Mouse (Mus musculus) Patski (cell line): ENCODE results near the gene Naaladl2. TPM values are rescaled to one million over a fixed set of nuclear protein-coding genes. Genes with fewer than 3 reads are reported as not detected.

Source experiments
- ATAC-seq: fragments of 100-300 bp; one replicate; pipeline ENCODE4 v1.8.0; 2021
- CTCF ChIA-PET: fragments of 350-600 bp; sonication (Branson Sonifier 250); formaldehyde crosslinking; loops from one replicate; lab custom pipeline; 2022; ENCODE audit warnings: inconsistent platforms; lab: Charles Lee
- POLR2A ChIA-PET: fragments of 350-600 bp; sonication (Branson Sonifier 250); formaldehyde crosslinking; loops from one replicate; lab custom pipeline; 2022; ENCODE audit warnings: antibody characterized with exemption, inconsistent platforms; lab: Charles Lee
- DNase-seq: peaks from one replicate; pipeline ENCODE4 v3.0.0-alpha.2; 2011; ENCODE audit warnings: low read depth, low spot score
- H3K27me3 ChIP-seq: fragments of 371-371 bp; one replicate; pipeline ENCODE4 v1.5.1; 2021
- CTCF ChIP-seq: fragments of 100-300 bp; IDR thresholded peaks from one replicate; pipeline ENCODE4 v1.5.1; 2021
- in situ Hi-C: fragments of 300-500 bp; cut with MboI; formaldehyde crosslinking; loops from 3 replicates; pipeline ENCODE4 v1.11.1; 2018; ENCODE audit warnings: low pct_unique_long_range_greater_than_20kb, mixed read lengths
- polyA plus RNA-seq: library from polyadenylated mRNA; unstranded; gene quantifications from one replicate; pipeline ENCODE4 v1.2.3, GENCODE M21; 2021

Naaladl2 gene
- polyA plus RNA-seq, 1 experiment from 2014 or later, result 3.7 TPM

DNA sequence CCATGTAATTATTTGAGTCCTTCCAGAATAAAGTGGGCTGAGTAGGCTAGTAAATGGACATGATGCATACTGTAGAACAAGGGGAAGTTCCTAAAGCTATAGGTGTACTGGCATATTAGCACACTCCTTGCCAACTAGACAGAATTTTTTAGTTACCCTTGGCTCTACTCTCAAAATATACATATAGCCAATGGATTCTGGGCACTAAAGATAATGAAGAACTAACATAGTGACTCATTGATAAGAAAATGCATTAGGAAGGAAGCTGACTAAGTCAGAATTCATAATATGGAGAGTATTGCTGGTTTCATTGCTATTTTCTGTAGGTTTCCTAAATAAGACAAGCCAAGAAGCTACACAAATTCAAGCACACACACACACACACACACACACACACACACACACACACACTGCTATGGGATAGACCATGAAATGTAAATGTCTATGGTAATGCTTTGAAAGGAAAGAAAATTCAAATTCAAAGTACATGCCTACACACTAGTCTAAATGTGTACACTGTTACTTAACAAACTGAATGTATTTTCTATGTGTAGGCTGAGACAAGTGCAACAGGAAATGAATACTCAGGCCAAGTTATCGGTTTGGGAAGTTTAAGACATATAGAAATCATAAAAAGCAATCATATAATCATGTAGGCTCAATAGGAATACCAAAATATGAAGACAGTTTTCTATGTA, 356.5 kb downstream of the Naaladl2 start:
- TF ChIP-seq CTCF, result no peak
- no peaks in the 10 kb centered on the region for H3K27me3 ChIP-seq
- in situ Hi-C loops, result no loop called here
- CTCF ChIA-PET, result no interaction called here
- ATAC-seq (no peak), DNase-seq (no peak)
- POLR2A ChIA-PET, result no interaction called here

DNA sequence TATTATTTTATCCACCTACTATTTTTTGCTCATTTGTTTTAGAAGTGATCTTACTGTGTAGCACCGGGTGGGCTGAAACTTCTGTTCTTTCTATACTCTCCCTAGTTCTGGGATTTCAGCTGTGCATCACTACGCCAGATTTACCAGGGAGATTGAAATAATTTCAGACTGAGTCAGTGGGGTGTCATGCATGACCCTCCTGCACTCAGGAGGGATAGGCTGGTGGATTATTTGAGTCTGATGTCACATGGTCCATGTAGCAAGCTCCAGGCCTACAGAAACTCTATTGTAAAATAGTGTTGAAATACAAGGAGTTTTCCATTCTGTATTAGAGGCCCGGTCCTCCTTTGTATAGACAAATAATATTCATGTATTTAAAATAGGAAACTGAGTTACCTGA, 360.0 kb downstream of the Naaladl2 start:
- no peak for TF ChIP-seq CTCF
- in situ Hi-C loops, result no loop called here
- H3K27me3 ChIP-seq, result no peaks in the 10 kb centered on the region
- ATAC-seq (peak; percentile 92), DNase-seq (peak; percentile 49)
- CTCF ChIA-PET, result interaction anchor here (1.2 kb wide), 1 partner anchor 9 kb away, joined by 3 read pairs; no protein-coding TSS in a partner anchor
- POLR2A ChIA-PET, result no interaction called here

DNA sequence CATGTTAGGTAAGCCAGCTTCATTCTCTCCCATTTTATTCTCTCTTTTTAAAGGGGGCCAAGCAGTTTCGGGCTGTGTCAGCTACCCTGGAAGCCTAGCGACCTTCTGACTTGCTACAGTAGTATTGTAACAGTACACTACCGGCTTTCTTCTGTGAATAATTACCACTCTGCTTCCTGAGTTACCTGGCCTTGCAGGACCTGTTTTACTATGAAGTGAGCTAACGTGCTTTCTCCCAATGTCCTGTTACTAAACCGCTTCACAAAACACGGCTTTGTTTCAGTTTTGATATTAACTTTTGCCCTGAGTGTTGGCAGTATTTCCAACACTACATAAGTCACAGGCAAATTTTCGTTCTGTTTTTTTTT, 360.6 kb downstream of the Naaladl2 start:
- DNase-seq, result peak; percentile 20
- ChIA-PET POLR2A (no interaction called here), CTCF (interaction anchor here (1.2 kb wide), 1 partner anchor 10 kb away, joined by 3 read pairs; no protein-coding TSS in a partner anchor)
- H3K27me3 ChIP-seq, result no peaks in the 10 kb centered on the region
- in situ Hi-C loops, result no loop called here
- ATAC-seq, result peak; percentile 49
- TF ChIP-seq CTCF, result no peak

DNA sequence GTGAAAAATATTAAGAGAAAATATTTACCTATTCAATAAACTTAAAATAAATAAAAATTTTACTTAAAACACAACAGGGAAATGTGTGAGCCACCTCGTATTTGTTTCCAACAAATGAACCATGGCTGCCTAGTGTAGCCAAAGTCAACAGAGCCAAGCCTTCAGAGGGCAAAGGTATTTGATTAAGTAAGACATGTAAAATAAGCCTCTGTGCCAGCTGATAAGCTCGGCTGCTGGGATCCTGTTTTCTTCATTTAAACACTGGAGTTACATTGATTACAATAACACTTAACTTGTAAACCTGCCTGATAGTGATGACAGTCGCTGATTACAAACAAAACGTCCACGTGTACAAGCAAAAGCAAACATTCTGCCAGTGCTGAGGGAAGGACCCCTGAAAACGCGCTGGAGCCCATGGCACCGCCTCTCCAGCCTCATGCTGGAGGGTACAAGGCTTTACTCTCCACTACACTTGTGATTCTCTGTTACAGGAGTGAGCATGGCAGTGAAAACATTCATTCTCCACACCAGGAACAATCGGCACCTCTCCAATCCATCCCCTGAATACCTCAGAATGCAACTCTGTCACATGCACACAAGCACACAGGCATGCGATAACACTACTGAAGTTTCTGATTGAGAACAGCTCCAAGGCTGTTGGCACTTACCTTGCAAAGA, 361.1 kb downstream of the Naaladl2 start:
- DNase-seq, result peak; percentile 15
- POLR2A ChIA-PET, result no interaction called here
- CTCF ChIA-PET, result interaction anchor here (1.2 kb wide), 1 partner anchor 11 kb away, joined by 3 read pairs; no protein-coding TSS in a partner anchor
- in situ Hi-C loops, result no loop called here
- H3K27me3 ChIP-seq, result no peaks in the 10 kb centered on the region
- peak; percentile 58 for ATAC-seq
- no peak for TF ChIP-seq CTCF

DNA sequence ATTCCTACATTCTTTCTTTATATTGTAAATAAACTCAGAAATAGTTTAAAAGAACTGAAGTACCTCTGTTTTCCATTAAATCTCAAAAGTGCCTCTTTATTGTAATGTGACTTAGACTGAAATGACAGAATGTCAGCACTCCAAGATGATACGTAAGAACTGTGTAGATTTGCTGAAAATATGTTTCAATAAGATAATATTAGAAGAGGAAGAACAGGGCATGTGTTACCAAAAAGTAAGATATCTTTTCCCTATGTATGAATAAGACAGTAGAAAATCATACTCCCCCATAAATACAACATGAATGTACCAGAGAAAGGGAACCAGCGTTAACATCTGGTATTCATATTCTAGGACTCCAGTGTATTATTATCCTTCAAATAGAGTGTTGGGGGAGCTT, 362.4 kb downstream of the Naaladl2 start:
- CTCF ChIA-PET, result no interaction called here
- ATAC-seq (no peak), DNase-seq (no peak)
- no peak for TF ChIP-seq CTCF
- in situ Hi-C loops, result no loop called here
- no peaks in the 10 kb centered on the region for H3K27me3 ChIP-seq
- POLR2A ChIA-PET, result no interaction called here

DNA sequence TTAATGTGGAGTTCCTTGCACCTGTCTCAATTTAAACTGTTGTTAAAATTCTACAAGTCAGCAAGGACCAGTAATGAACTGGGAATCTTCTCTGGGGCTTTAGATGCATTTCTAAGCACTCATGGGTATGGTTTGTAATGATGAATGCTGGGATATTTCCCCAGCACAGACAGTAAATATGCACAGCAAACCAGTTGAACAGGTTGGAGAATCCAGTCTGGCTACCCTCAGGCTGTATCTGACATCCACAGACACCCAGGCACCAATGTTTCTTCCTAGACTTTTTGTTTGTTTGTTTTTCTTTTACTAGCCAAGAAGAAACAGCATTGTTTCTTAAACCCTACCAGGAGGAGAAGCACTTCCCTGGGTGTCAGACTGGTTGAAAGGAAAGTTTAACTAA, 365.6 kb downstream of the Naaladl2 start:
- POLR2A ChIA-PET, result no interaction called here
- in situ Hi-C loops, result no loop called here

DNA sequence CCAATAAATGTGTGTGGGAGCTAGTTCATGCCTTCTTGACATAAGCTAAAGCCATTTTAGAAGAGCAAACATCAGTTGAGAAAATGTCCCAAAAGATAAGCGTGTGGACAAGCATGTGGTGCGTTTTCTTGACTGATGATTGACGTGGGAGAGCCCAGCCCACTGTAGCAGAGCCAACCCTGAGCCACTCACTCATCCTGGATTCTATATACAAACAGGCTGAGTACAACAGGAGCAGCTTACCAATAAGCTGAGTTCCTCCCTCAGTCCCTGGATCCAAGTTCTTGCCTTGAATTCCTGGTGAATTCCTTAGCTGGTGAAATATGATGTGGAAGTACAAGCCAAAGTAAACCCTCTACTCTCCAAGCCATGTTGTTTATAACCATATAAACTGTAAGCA, 395.0 kb downstream of the Naaladl2 start:
- ATAC-seq, result no peak
- no peak for TF ChIP-seq CTCF
- in situ Hi-C loops, result no loop called here
- H3K27me3 ChIP-seq, result no peaks in the 10 kb centered on the region
- POLR2A ChIA-PET, result no interaction called here
- CTCF ChIA-PET, result interaction anchor here (1.3 to 1.8 kb wide), 2 partner anchors 18 to 23 kb away, joined by 3 to 6 read pairs; no protein-coding TSS in a partner anchor
- no peak for DNase-seq

More for the DNA sequence above, 365.6 kb downstream of the Naaladl2 start:
- CTCF ChIA-PET, result interaction anchor here (0.7 kb wide), 1 partner anchor 11 kb away, joined by 3 read pairs; no protein-coding TSS in a partner anchor
- DNase-seq, result no peak
- no peak for TF ChIP-seq CTCF
- no peaks in the 10 kb centered on the region for H3K27me3 ChIP-seq
- ATAC-seq, result no peak

DNA sequence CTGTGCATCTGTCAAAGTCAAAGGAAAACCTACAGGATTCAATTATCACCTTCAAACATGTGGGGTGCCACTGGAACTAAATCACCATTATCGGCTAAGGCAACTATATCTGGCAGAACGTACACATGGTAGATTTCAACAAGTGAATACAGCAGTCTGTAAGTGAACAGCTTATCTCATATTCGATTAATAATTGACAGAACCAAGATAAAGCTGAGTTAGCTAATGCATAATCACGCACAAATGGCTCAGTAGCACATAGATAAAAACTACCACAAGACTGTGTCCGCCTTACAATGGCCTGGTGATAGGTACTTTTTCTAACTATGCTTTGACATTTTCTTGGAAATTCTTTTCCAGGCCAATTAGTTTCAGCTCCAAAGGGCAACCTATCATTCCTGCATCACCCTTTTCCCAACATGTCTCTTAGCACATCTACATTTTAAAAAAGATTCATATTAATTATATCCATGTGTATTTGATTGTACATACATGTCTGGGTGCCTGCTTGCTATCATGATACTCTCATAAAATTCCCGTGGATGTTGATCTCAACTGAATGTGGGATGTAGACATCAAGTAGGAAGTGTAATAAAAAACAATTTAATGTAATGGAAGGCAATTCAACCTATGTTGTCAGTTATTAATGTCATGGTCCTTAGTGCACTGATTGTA, 396.7 kb downstream of the Naaladl2 start:
- in situ Hi-C loops, result no loop called here
- no peaks in the 10 kb centered on the region for H3K27me3 ChIP-seq
- ATAC-seq (no peak), DNase-seq (no peak)
- TF ChIP-seq CTCF, result no peak
- CTCF ChIA-PET, result interaction anchor here (0.9 to 1.2 kb wide), 3 partner anchors 11 to 18 kb away, joined by 3 read pairs; no protein-coding TSS in a partner anchor
- POLR2A ChIA-PET, result no interaction called here

DNA sequence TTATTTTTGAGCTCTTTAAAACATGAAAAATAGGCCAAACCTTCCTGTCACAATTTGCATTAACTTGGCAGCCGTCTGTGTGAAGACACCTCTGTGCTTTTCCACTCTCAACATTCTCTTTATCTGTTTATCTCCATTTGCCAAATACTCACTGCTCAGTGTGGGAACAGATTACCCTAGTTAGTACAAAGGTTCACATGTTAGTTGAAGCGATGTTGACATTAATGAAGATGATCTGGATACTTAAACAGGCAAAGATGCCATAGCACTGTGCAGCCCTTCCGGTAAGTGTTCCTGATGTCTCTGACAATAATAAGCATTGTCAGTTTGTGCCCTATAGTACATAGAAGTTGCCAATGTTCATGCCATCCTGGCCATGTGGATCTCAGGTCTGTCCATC, 400.1 kb downstream of the Naaladl2 start:
- no peak for ATAC-seq
- TF ChIP-seq CTCF, result no peak
- in situ Hi-C loops, result no loop called here
- CTCF ChIA-PET, result interaction anchor here (1.3 kb wide), 1 partner anchor 20 kb away, joined by 3 read pairs; no protein-coding TSS in a partner anchor
- POLR2A ChIA-PET, result no interaction called here
- DNase-seq, result no peak
- no peaks in the 10 kb centered on the region for H3K27me3 ChIP-seq

DNA sequence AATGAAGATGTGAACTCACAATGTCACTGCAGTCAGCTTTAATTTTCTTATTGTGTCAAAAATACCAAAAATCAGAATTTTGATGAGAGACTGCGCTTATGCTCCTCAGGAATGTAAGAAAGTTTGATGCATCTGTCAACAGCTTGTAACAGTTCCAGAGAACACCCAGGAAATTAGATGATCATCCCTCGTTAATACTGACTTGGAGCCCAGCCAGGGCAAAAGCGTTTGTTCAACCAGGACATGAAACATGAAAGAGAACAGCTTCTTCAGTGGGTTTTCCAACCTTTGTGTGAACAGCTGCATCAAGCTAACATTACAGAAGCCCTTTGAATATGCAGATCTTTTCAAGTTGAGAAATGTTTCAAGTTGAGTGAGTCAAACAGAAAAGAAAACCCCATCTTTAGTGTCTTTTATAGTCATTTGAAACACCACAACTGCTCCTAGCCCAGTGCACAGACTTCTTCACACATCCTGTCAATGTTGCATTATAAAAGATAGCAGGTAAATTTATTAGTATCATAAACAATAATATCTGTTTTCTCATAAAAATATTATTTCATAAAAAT, 424.8 kb downstream of the Naaladl2 start:
- POLR2A ChIA-PET, result no interaction called here
- H3K27me3 ChIP-seq, result no peaks in the 10 kb centered on the region
- in situ Hi-C loops, result no loop called here
- CTCF ChIA-PET, result interaction anchor here (1.2 to 1.5 kb wide), 2 partner anchors 12 to 20 kb away, joined by 3 to 6 read pairs; no protein-coding TSS in a partner anchor
- ATAC-seq, result no peak
- DNase-seq, result no peak
- TF ChIP-seq CTCF, result no peak
